Mouse (Mus musculus) hindbrain, embryonic 16.5 days (tissue): ENCODE measurements around the gene Calhm5. TPM values are rescaled to one million over a fixed set of nuclear protein-coding genes. Genes with fewer than 3 reads are reported as not detected.

ENCODE experiments used
- ATAC-seq: fragments of 200-750 bp; cut with Nextera tagmentation; 2 replicates; pipeline ENCODE4 v1.8.0; 2017; ENCODE audit warnings: moderate TSS enrichment, moderate library complexity
- H3K27ac ChIP-seq: fragments of 300-500 bp; sonication (generic); 2 replicates; pipeline ENCODE4 v1.5.1; 2014; ENCODE audit warnings: low read depth, mild to moderate bottlenecking, control low read depth, low read length, moderate library complexity
- H3K27me3 ChIP-seq: fragments of 300-500 bp; sonication (generic); replicated peaks from 2 replicates; pipeline ENCODE4 v1.6.1; 2014; ENCODE audit warnings: low read length; ENCODE audit not compliant: control insufficient read depth, insufficient read depth
- H3K36me3 ChIP-seq: fragments of 300-500 bp; sonication (generic); 2 replicates; pipeline ENCODE4 v1.6.1; 2014; ENCODE audit warnings: mild to moderate bottlenecking, low read length, moderate library complexity, mixed read lengths; ENCODE audit not compliant: control insufficient read depth, insufficient read depth
- H3K4me1 ChIP-seq: fragments of 300-500 bp; sonication (generic); 2 replicates; pipeline ENCODE4 v1.6.1; 2014; ENCODE audit warnings: low read depth, low read length; ENCODE audit not compliant: control insufficient read depth, insufficient read depth
- H3K4me2 ChIP-seq: fragments of 300-500 bp; sonication (generic); 2 replicates; pipeline ENCODE4 v1.6.1; 2014; ENCODE audit warnings: mild to moderate bottlenecking, low read length, control low read depth, moderate library complexity
- H3K4me3 ChIP-seq: fragments of 300-500 bp; sonication (generic); 2 replicates; pipeline ENCODE4 v1.5.1; 2014; ENCODE audit warnings: mild to moderate bottlenecking, low read length, control low read depth, moderate library complexity
- H3K9ac ChIP-seq: fragments of 300-500 bp; sonication (generic); 2 replicates; pipeline ENCODE4 v1.6.1; 2014; ENCODE audit warnings: low read depth, mild to moderate bottlenecking, control low read depth, low read length, moderate library complexity
- H3K9me3 ChIP-seq: fragments of 300-500 bp; sonication (generic); 2 replicates; pipeline ENCODE4 v1.6.1; 2014; ENCODE audit warnings: mild to moderate bottlenecking, low read length, moderate library complexity; ENCODE audit not compliant: control insufficient read depth
- WGBS: fragments of 180-500 bp; shearing (Covaris S2); extraction: QIAGEN DNeasy Blood & Tissue Kit; methylation state at CpG from one replicate; pipeline ENCODE4 v1.1.7; 2014; 5-methylcytosine and 5-hydroxymethylcytosine counted together
- polyA plus RNA-seq: library from polyadenylated mRNA; unstranded; fragments of >200 nt; fragmentation: Nextera tagmentation; extraction: Ambion mirVana; gene quantifications from 2 replicates; pipeline ENCODE4 v1.2.1, GENCODE M21; 2015

The Calhm5 gene
- polyA plus RNA-seq, 1 experiment from 2014 or later, result 1.0 TPM

- Histone ChIP-seq H3K27me3 (no peaks in the 10 kb centered on the region), H3K27ac (no peak overlapping the region), H3K4me3 (no peak overlapping the region), H3K4me1 (no peaks in the 10 kb centered on the region), H3K4me2 (no peak overlapping the region), H3K36me3 (no peaks in the 10 kb centered on the region), H3K9me3 (no peaks in the 10 kb centered on the region), H3K9ac (no peak overlapping the region)
- ATAC-seq, result no peak
Measured at GRCm38 (mm10) chr10:34117770-34118169, 21.5 kb upstream of the Calhm5 start.

GRCm38 (mm10) chr10:34117131-34117530 is 20.8 kb upstream of the Calhm5 start:
- Histone ChIP-seq H3K9me3 (no peaks in the 10 kb centered on the region), H3K4me1 (no peaks in the 10 kb centered on the region), H3K9ac (no peak overlapping the region), H3K4me2 (no peak overlapping the region), H3K4me3 (no peak overlapping the region), H3K27me3 (no peaks in the 10 kb centered on the region), H3K27ac (no peak overlapping the region), H3K36me3 (no peaks in the 10 kb centered on the region)
- 76% methylated on average over 3 of the region's 3 CpGs for WGBS
- no peak for ATAC-seq

- H3K4me2 ChIP-seq, result no peak overlapping the region
- H3K9ac ChIP-seq, result no peak overlapping the region
- H3K27ac ChIP-seq, result no peak overlapping the region
- H3K4me1 ChIP-seq, result no peaks in the 10 kb centered on the region
- 88% methylated on average over 4 of the region's 4 CpGs for WGBS
- ATAC-seq, result no peak
- H3K4me3 ChIP-seq, result no peak overlapping the region
- no peaks in the 10 kb centered on the region for H3K9me3 ChIP-seq
- no peaks in the 10 kb centered on the region for H3K27me3 ChIP-seq
- H3K36me3 ChIP-seq, result no peaks in the 10 kb centered on the region
Measured at GRCm38 (mm10) chr10:34111964-34112738, 15.8 kb upstream of the Calhm5 start.

- Histone ChIP-seq H3K4me2 (no peak overlapping the region), H3K4me1 (no peaks in the 10 kb centered on the region), H3K36me3 (no peaks in the 10 kb centered on the region), H3K9ac (no peak overlapping the region), H3K4me3 (no peak overlapping the region), H3K27me3 (no peaks in the 10 kb centered on the region), H3K27ac (no peak overlapping the region), H3K9me3 (no peaks in the 10 kb centered on the region)
- no peak for ATAC-seq
- WGBS, result 88% methylated on average over 13 of the region's 13 CpGs
Measured at GRCm38 (mm10) chr10:34110863-34111465, 14.6 kb upstream of the Calhm5 start.

- Histone ChIP-seq H3K4me1 (no peaks in the 10 kb centered on the region), H3K9me3 (no peaks in the 10 kb centered on the region), H3K4me3 (peak overlapping the region; percentile 29), H3K27me3 (no peaks in the 10 kb centered on the region), H3K36me3 (no peaks in the 10 kb centered on the region), H3K4me2 (peak overlapping the region; percentile 50), H3K9ac (peak overlapping the region; percentile 9; the same call in 1 of the 2 replicates), H3K27ac (no peak overlapping the region)
- WGBS, result 62% methylated on average over 12 of the region's 12 CpGs
- ATAC-seq, result peak; percentile 37
Measured at GRCm38 (mm10) chr10:34095964-34096363, 355 bp downstream of the Calhm5 start.

GRCm38 (mm10) chr10:34095147-34095546 is 1.2 kb downstream of the Calhm5 start:
- Histone ChIP-seq H3K9ac (no peak overlapping the region), H3K4me3 (no peak overlapping the region), H3K9me3 (no peaks in the 10 kb centered on the region), H3K27me3 (no peaks in the 10 kb centered on the region), H3K4me2 (no peak overlapping the region), H3K4me1 (no peaks in the 10 kb centered on the region), H3K36me3 (no peaks in the 10 kb centered on the region), H3K27ac (no peak overlapping the region)
- ATAC-seq, result no peak
- 65% methylated on average over 2 of the region's 2 CpGs for WGBS

GRCm38 (mm10) chr10:34091888-34092287 is 4.4 kb downstream of the Calhm5 start:
- no peaks in the 10 kb centered on the region for H3K27me3 ChIP-seq
- no peak overlapping the region for H3K4me3 ChIP-seq
- no peaks in the 10 kb centered on the region for H3K4me1 ChIP-seq
- no peak overlapping the region for H3K9ac ChIP-seq
- H3K36me3 ChIP-seq, result no peaks in the 10 kb centered on the region
- no peak overlapping the region for H3K27ac ChIP-seq
- ATAC-seq, result no peak
- no peaks in the 10 kb centered on the region for H3K9me3 ChIP-seq
- H3K4me2 ChIP-seq, result no peak overlapping the region
- WGBS, result 60% methylated on average over 5 of the region's 5 CpGs

- Histone ChIP-seq H3K4me1 (no peaks in the 10 kb centered on the region), H3K36me3 (no peaks in the 10 kb centered on the region), H3K27ac (no peak overlapping the region), H3K9ac (no peak overlapping the region), H3K4me3 (no peak overlapping the region), H3K27me3 (no peaks in the 10 kb centered on the region), H3K9me3 (no peaks in the 10 kb centered on the region), H3K4me2 (no peak overlapping the region)
- no peak for ATAC-seq
- WGBS, result 76% methylated on average over 1 of the region's 1 CpGs
Measured at GRCm38 (mm10) chr10:34090481-34090880, 5.8 kb downstream of the Calhm5 start.

- H3K4me3 ChIP-seq, result no peak overlapping the region
- H3K9ac ChIP-seq, result no peak overlapping the region
- H3K4me1 ChIP-seq, result no peaks in the 10 kb centered on the region
- WGBS, result 85% methylated on average over 3 of the region's 3 CpGs
- no peak overlapping the region for H3K27ac ChIP-seq
- no peak overlapping the region for H3K4me2 ChIP-seq
- no peaks in the 10 kb centered on the region for H3K27me3 ChIP-seq
- no peaks in the 10 kb centered on the region for H3K36me3 ChIP-seq
- H3K9me3 ChIP-seq, result no peaks in the 10 kb centered on the region
- ATAC-seq, result no peak
Measured at GRCm38 (mm10) chr10:34089517-34089916, 6.8 kb downstream of the Calhm5 start.
